Mouse (Mus musculus): ENCODE measurements at regions not wholly inside any gene's neighbourhood (a gene's known extent, or its start where the extent isn't known, plus 50 kb on each side); places are given as distances from the start of the nearest gene placed in this dataset.

DNA sequence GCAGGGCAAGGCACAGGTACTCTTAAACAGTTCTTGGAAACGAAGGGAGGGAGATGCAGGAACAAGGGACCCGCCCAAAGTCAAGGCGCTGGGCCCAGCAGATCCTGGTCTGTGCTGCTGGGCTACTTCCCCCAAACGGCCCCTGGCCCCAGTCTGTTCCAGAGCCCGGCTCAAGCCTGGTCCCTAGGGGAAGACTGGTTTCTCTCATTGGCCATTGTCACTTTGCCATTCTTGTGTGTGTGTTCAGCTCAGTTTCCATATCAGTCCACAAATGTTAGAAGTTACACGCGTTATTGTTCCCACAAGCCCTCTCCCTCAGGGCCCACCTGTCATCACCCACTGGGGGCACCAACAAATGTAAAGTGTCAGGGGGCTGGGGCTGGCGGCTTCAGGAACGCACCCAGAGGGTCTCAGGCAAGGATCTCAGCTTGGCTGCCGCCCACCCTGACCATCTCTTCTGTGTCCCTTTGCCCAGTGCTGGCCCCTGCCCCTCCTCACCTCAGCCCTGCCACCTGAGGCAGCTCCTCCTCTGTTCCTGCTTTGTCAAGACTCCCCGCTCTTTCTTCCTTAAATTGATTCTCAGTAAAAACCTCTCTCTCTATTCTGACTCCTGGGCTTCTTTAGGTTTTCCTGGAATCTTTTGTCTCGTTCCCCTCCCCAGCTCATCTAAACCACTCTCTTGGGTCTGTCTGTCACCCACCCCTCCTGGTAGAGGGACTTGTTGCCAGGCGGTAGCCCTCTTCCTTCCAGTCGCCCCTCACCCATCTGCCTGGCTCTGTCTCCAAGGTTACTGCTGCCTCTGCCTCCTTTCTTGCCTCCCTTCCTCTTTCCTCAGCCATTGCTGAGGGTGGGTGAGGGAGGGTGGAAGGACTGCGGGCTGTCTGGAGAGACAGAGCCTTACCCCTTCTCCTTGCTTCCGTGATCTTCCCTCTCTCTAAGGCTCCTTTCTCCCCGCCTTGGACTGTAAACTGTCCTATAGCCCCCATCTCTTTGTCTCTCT is 69.2 kb upstream of the 4931429L15Rik start:
- 34% methylated on average over 17 of the region's 17 CpGs for WGBS
- peaks cover 12% of the 10 kb centered on the region; the same call in 1 of the 2 replicates for H3K27me3 ChIP-seq (ENCODE audit: insufficient read depth, low read length)
- H3K36me3 ChIP-seq (ENCODE audit: insufficient read depth), result no peaks in the 10 kb centered on the region
- H3K4me3 ChIP-seq (ENCODE audit: low read depth, low read length), result peak overlapping the region; percentile 32
- ATAC-seq (ENCODE audit: insufficient read depth) (no peak), DNase-seq (no peak)
- H3K27ac ChIP-seq (ENCODE audit: low read depth), result no peak overlapping the region
- no peak for TF ChIP-seq CTCF (IDR thresholded peaks at IDR 0.05; ENCODE audit: low read depth)
- H3K9ac ChIP-seq, result peak overlapping the region; percentile 32
- peak overlapping the region; percentile 59 for H3K4me2 ChIP-seq
- 0 out of 2 replicates have a peak, but pooled peaks cover 3% of the 10 kb centered on the region for H3K9me3 ChIP-seq (ENCODE audit: low read depth, low read length)
- no peaks in the 10 kb centered on the region; the same call in 1 of the 2 replicates for H3K4me1 ChIP-seq (ENCODE audit: insufficient read depth)

DNA sequence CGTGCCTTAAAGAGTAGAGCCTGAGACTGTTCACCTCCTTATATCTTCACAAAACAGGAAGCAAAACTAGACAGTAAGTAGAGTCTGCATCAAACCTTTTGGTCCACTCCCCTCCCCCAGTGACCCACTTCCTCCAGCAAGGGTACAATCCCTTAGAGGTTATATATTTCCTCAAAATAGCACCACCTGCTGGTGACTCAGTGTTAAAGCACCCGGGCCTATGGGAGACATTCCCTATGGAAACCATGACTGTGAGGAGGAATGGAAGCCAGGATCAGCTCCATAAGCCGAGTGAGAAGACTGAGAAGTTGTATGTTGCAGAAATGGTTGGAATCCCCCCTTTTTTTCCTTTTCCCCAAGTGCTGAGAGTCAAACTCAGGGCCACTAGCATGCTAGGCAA is 66.5 kb upstream of the 4931429L15Rik start:
- Histone ChIP-seq H3K27ac (ENCODE audit: low read depth) (no peak overlapping the region), H3K4me1 (ENCODE audit: insufficient read depth) (no peaks in the 10 kb centered on the region; the same call in 1 of the 2 replicates), H3K4me3 (ENCODE audit: low read depth, low read length) (no peak overlapping the region), H3K27me3 (ENCODE audit: insufficient read depth, low read length) (peaks cover 10% of the 10 kb centered on the region; the same call in 1 of the 2 replicates), H3K9ac (no peak overlapping the region), H3K4me2 (no peak overlapping the region), H3K9me3 (ENCODE audit: low read depth, low read length) (0 out of 2 replicates have a peak, but pooled peaks cover 3% of the 10 kb centered on the region), H3K36me3 (ENCODE audit: insufficient read depth) (no peaks in the 10 kb centered on the region)
- no peak for ATAC-seq (ENCODE audit: insufficient read depth)
- 90% methylated on average over 3 of the region's 3 CpGs for WGBS
- TF ChIP-seq CTCF (IDR thresholded peaks at IDR 0.05; ENCODE audit: low read depth), result peak; percentile 22
- no peak for DNase-seq

DNA sequence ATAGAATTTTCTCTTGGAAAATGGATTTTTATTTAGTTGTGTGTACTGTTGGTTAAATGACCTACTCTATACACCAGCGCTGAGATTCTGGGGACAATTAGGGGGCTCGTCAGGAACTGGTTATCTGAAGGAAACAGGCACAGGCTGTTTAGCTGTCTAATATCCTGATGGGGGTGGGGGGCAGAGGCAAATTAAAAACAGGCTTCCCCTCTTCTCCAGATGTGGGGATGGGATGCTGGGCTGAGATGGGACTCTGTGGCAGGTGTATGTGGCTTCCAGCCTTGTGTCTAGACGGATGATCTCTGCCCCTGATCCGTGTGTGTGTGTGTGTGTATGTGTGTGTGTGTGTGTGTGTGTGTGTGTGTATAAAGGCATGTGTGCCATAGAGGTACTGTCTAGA is 61.6 kb upstream of the 4931429L15Rik start:
- Histone ChIP-seq H3K9me3 (ENCODE audit: low read depth, low read length) (0 out of 2 replicates have a peak, but pooled peaks cover 1% of the 10 kb centered on the region), H3K27me3 (ENCODE audit: insufficient read depth, low read length) (no peaks in the 10 kb centered on the region), H3K36me3 (ENCODE audit: insufficient read depth) (no peaks in the 10 kb centered on the region), H3K4me2 (no peak overlapping the region), H3K4me3 (ENCODE audit: low read depth, low read length) (no peak overlapping the region), H3K4me1 (ENCODE audit: insufficient read depth) (no peaks in the 10 kb centered on the region), H3K27ac (ENCODE audit: low read depth) (no peak overlapping the region), H3K9ac (no peak overlapping the region)
- ATAC-seq (ENCODE audit: insufficient read depth), result peak; percentile 44; the same call in 1 of the 2 replicates
- WGBS, result 49% methylated on average over 4 of the region's 4 CpGs
- TF ChIP-seq CTCF (IDR thresholded peaks at IDR 0.05; ENCODE audit: low read depth), result no peak
- DNase-seq, result peak; percentile 37

DNA sequence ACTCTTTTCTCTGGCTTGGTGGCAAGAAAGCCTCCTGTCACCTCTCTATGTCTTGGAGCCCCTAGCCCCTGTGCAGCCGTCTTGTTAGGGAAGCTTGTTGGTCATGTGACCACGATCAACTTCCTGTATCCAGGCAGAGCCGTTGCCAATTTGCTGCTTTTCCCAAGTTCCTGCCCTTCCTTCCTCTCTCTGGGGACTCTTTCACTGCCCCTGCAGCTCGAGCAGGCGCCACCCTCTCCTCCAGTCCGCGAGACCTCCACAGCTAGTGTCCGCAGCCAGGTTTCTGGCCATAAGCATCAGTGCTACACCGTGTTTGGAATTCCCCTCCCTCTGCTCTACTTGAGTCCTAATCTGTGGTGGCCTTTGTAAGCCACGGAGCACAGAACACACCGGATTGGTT is 59.7 kb upstream of the 4931429L15Rik start:
- Histone ChIP-seq H3K9ac (no peak overlapping the region), H3K27me3 (ENCODE audit: insufficient read depth, low read length) (no peaks in the 10 kb centered on the region), H3K27ac (ENCODE audit: low read depth) (no peak overlapping the region), H3K4me1 (ENCODE audit: insufficient read depth) (no peaks in the 10 kb centered on the region), H3K36me3 (ENCODE audit: insufficient read depth) (no peaks in the 10 kb centered on the region), H3K4me2 (no peak overlapping the region), H3K4me3 (ENCODE audit: low read depth, low read length) (no peak overlapping the region), H3K9me3 (ENCODE audit: low read depth, low read length) (no peaks in the 10 kb centered on the region)
- TF ChIP-seq CTCF (IDR thresholded peaks at IDR 0.05; ENCODE audit: low read depth), result no peak
- DNase-seq, result peak; percentile 37
- WGBS, result 63% methylated on average over 11 of the region's 11 CpGs
- ATAC-seq (ENCODE audit: insufficient read depth), result no peak; the same call in 1 of the 2 replicates

DNA sequence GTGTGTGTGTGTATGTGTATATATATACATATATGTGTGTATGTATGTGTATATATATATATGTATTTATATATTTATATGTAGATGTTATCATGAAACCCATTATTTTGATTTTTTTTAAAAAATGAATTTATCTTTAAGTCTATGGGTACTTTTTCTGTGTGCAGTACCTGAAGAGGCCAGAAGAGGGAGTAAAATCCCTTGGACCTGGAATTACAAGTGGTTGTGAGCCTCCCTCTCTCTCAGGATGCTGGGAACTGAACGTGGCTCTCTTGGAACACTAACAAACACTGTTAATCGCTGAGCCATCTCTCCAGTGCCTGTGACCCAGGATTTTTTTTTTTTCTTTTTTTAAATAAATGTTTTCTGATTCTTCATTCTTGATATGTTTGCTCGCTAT is 58.6 kb upstream of the 4931429L15Rik start:
- H3K27ac ChIP-seq (ENCODE audit: low read depth), result no peak overlapping the region
- WGBS, result 78% methylated on average over 3 of the region's 3 CpGs

More for the DNA sequence above, 58.6 kb upstream of the 4931429L15Rik start:
- no peak for ATAC-seq (ENCODE audit: insufficient read depth)
- no peak overlapping the region for H3K4me2 ChIP-seq
- H3K9me3 ChIP-seq (ENCODE audit: low read depth, low read length), result no peaks in the 10 kb centered on the region
- H3K36me3 ChIP-seq (ENCODE audit: insufficient read depth), result no peaks in the 10 kb centered on the region
- H3K9ac ChIP-seq, result no peak overlapping the region
- H3K27me3 ChIP-seq (ENCODE audit: insufficient read depth, low read length), result no peaks in the 10 kb centered on the region
- H3K4me1 ChIP-seq (ENCODE audit: insufficient read depth), result no peaks in the 10 kb centered on the region
- DNase-seq, result no peak
- no peak overlapping the region for H3K4me3 ChIP-seq (ENCODE audit: low read depth, low read length)
- TF ChIP-seq CTCF (IDR thresholded peaks at IDR 0.05; ENCODE audit: low read depth), result peak; percentile 37

Data from lung, embryonic 14.5 days (tissue).